Mouse (Mus musculus) liver, adult 2 months (tissue): ENCODE data around the gene Stx3. TPM values are rescaled to one million over a fixed set of nuclear protein-coding genes. Genes with fewer than 3 reads are reported as not detected.

Experiments used
- DNase-seq: peaks from one replicate; pipeline ENCODE4 v3.0.0-alpha.2; 2011; ENCODE audit warnings: low read depth, low spot score; ENCODE audit errors: extremely low read depth
- H3K27ac ChIP-seq: fragments of 200-500 bp; replicated peaks from 2 replicates; pipeline ENCODE4 v1.5.1; 2012; ENCODE audit warnings: low read depth, mild to moderate bottlenecking, control low read depth, inconsistent platforms, low read length; ENCODE audit not compliant: insufficient read depth
- H3K27me3 ChIP-seq: fragments of 200-500 bp; 2 replicates; pipeline ENCODE4 v1.6.1; 2012; ENCODE audit warnings: mild to moderate bottlenecking, moderate library complexity, low read length, inconsistent platforms; ENCODE audit not compliant: control insufficient read depth, insufficient read depth
- H3K36me3 ChIP-seq: fragments of 200-500 bp; 2 replicates; pipeline ENCODE4 v1.6.1; 2012; ENCODE audit warnings: low read length, inconsistent platforms; ENCODE audit not compliant: control insufficient read depth, insufficient read depth
- H3K4me1 ChIP-seq: fragments of 200-500 bp; 2 replicates; pipeline ENCODE4 v1.6.1; 2011; ENCODE audit warnings: low read length; ENCODE audit not compliant: control insufficient read depth, insufficient read depth
- H3K4me3 ChIP-seq: fragments of 200-500 bp; 2 replicates; pipeline ENCODE4 v1.5.1; 2011; ENCODE audit warnings: low read depth, mild to moderate bottlenecking, control low read depth, low read length, moderate library complexity; ENCODE audit not compliant: insufficient read depth
- H3K79me2 ChIP-seq: fragments of 200-500 bp; 2 replicates; pipeline ENCODE4 v1.6.1; 2012; ENCODE audit warnings: inconsistent platforms, mild to moderate bottlenecking, low read length, moderate library complexity; ENCODE audit not compliant: control insufficient read depth, insufficient read depth
- H3K9ac ChIP-seq: fragments of 200-500 bp; 2 replicates; pipeline ENCODE4 v1.6.1; 2012; ENCODE audit warnings: low read depth, mild to moderate bottlenecking, control low read depth, inconsistent platforms, low read length
- CTCF ChIP-seq: fragments of 200-500 bp; IDR thresholded peaks from 2 replicates; pipeline ENCODE4 v1.5.1; 2011; ENCODE audit warnings: low read depth, low read length, control low read depth
- POLR2A ChIP-seq: fragments of 200-500 bp; IDR thresholded peaks from 2 replicates; pipeline ENCODE4 v1.6.1; 2011; ENCODE audit warnings: low read length, control low read depth; ENCODE audit not compliant: insufficient read depth; ENCODE audit errors: extremely low read depth
- WGBS: fragments of 180-500 bp; shearing (Covaris S2); methylation state at CpG from one replicate; pipeline ENCODE4 v1.1.7; 2018; 5-methylcytosine and 5-hydroxymethylcytosine counted together
- polyA plus RNA-seq: library from polyadenylated mRNA; depleted of rRNA; stranded (reverse); fragments of >200 nt; gene quantifications from 2 replicates; pipeline ENCODE4 v1.2.3, GENCODE M21; 2012
- total RNA-seq: library from RNA; depleted of rRNA; stranded (reverse); fragments of >200 nt; gene quantifications from 2 replicates; pipeline ENCODE4 v1.2.3, GENCODE M21; 2014

The Stx3 gene
- total and polyA plus RNA-seq, 2 experiments: 0.46 to 1.5 TPM

- Histone ChIP-seq H3K79me2 (no peaks in the 10 kb centered on the region), H3K4me3 (no peak overlapping the region), H3K9ac (no peak overlapping the region), H3K27ac (no peak overlapping the region), H3K36me3 (no peaks in the 10 kb centered on the region), H3K27me3 (no peaks in the 10 kb centered on the region), H3K4me1 (no peaks in the 10 kb centered on the region)
- DNase-seq: no peak
- WGBS: 84% methylated on average over 6 of the region's 6 CpGs
- TF ChIP-seq CTCF (no peak), POLR2A (no peak)
Measured at GRCm38 (mm10) chr19:11788876-11789275, 30.3 kb downstream of the Stx3 start.

GRCm38 (mm10) chr19:11787826-11788225 lies 31.4 kb downstream of the Stx3 start:
- Histone ChIP-seq H3K36me3 (no peaks in the 10 kb centered on the region), H3K9ac (no peak overlapping the region), H3K4me1 (no peaks in the 10 kb centered on the region), H3K27ac (no peak overlapping the region), H3K79me2 (no peaks in the 10 kb centered on the region), H3K4me3 (no peak overlapping the region), H3K27me3 (no peaks in the 10 kb centered on the region)
- TF ChIP-seq POLR2A (no peak), CTCF (no peak)
- DNase-seq: no peak
- 88% methylated on average over 6 of the region's 6 CpGs for WGBS

GRCm38 (mm10) chr19:11785409-11786154 lies 33.6 kb downstream of the Stx3 start:
- Histone ChIP-seq H3K27me3 (no peaks in the 10 kb centered on the region), H3K4me1 (no peaks in the 10 kb centered on the region), H3K9ac (no peak overlapping the region), H3K79me2 (no peaks in the 10 kb centered on the region), H3K36me3 (no peaks in the 10 kb centered on the region), H3K4me3 (no peak overlapping the region), H3K27ac (no peak overlapping the region)
- WGBS: 93% methylated on average over 14 of the region's 14 CpGs
- DNase-seq: no peak
- TF ChIP-seq POLR2A: no peak
- TF ChIP-seq CTCF: no peak

- TF ChIP-seq CTCF (peak; percentile 41), POLR2A (no peak)
- Histone ChIP-seq H3K9ac (no peak overlapping the region), H3K27me3 (no peaks in the 10 kb centered on the region), H3K79me2 (no peaks in the 10 kb centered on the region), H3K4me3 (no peak overlapping the region), H3K27ac (no peak overlapping the region), H3K36me3 (peaks cover 29% of the 10 kb centered on the region), H3K4me1 (no peaks in the 10 kb centered on the region)
- WGBS: 61% methylated on average over 7 of the region's 7 CpGs
- DNase-seq: peak; percentile 18
Measured at GRCm38 (mm10) chr19:11777191-11777865, 41.9 kb downstream of the Stx3 start.

- TF ChIP-seq POLR2A (no peak), CTCF (no peak)
- H3K79me2 ChIP-seq: no peaks in the 10 kb centered on the region
- peaks cover 4% of the 10 kb centered on the region for H3K4me1 ChIP-seq
- peak within 1 kb of the TSS; percentile 66 for H3K4me3 ChIP-seq
- DNase-seq: peak; percentile 91
- H3K27ac ChIP-seq: peak within 1 kb of the TSS; percentile 14
- peaks cover 22% of the 10 kb centered on the region for H3K36me3 ChIP-seq
- under 1% methylated on average over 30 of the region's 30 CpGs for WGBS
- no peaks in the 10 kb centered on the region for H3K27me3 ChIP-seq
- H3K9ac ChIP-seq: peak within 1 kb of the TSS; percentile 65
Measured at GRCm38 (mm10) chr19:11770205-11770892, 48.9 kb downstream of the Stx3 start, which contains the start of gene Mrpl16. TSS of gene Mrpl16 (plus strand) at chr19:11770391.
